Mouse (Mus musculus): ENCODE data around the gene Calm5.
"Not testable (repeated sequence)": the region's sequence is repeated elsewhere in the genome, so short reads cannot be mapped to it uniquely, and the experiment has no call there.

Gene Calm5

DNA sequence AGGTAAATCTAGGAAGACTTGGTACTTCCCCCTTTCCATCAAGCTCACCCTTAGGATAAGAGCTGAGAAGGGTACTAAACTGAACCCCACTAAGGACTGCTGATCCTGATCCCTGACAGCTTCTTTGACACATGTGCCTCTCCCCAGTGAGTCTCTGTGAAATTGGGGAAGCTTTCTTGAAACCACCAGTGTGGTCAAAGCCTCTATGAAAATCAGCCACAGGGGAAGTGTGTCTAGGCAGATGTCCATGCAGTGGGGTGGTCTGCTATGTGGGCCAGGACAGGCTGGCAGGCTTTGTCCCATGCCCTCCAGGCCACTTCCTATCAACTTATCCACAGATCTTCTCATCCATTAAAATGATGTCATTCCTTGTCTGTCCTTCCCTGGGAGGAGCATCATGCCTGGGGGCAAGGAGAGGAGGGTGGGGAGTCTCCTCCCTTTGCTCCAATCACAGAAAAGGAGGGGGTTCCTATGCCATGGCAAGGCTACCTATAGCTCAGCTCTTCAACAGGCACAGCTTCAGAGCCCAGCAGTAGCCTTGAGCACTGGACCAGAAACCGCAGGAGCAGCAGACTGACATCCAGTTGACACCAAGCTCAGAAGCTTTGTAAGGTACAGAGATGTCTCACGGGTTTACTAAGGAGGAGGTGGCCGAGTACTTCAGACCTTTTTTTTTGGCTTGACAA is at the start of gene Calm5:
Calm5 (plus strand) TSS at position 526 of the 686 bp plus-strand sequence.
- not testable (repeated sequence) for DNase-seq (ENCODE audit: low spot score in 2 of 2)

DNA sequence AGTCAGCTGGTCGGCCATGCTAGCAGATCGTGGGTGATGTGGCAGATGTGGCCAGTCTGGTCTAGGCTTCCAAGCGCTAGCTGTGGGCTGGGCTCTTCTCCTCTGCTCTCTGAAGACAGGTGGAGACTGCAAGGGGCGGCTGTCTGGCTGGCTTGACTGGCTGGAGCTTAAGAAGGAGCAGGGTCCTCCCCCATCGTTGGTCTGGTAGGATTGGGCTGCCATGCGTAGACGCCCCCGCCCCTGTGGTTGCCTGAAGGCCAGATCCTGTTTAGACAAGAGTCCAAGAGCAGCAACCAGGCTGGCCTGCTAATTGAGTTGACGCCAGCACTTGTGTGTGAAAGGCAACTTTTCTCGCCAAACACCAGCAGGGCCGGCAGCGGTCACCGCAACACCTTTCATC is 49.8 kb upstream of the Calm5 start, which contains the start of gene Calml3:
Calml3 (minus strand) TSS at position 131 of the 400 bp plus-strand sequence.
- no peak for DNase-seq (ENCODE audit: low spot score in 2 of 2)

DNA sequence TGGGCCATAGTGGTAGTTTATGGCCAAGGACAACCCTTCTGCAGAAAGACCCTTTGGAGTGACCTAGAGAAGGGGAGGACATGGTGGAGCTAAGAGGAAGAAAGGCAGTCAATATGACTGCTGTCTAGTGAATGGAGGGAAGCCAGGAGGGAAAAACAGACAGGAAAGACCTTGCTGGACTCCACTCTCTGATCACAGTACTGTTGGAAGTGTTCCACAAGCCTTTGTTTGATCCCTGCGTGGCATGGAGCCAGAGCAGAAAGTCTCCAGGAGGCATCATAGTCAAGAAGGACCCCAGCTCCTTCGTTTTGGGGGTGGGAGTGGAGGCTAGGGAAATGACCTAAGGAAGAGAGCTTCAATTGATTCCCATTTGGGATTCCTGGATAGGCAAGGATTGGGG is 48.8 kb upstream of the Calm5 start:
- DNase-seq (ENCODE audit: low spot score in 2 of 2) = no peak

DNA sequence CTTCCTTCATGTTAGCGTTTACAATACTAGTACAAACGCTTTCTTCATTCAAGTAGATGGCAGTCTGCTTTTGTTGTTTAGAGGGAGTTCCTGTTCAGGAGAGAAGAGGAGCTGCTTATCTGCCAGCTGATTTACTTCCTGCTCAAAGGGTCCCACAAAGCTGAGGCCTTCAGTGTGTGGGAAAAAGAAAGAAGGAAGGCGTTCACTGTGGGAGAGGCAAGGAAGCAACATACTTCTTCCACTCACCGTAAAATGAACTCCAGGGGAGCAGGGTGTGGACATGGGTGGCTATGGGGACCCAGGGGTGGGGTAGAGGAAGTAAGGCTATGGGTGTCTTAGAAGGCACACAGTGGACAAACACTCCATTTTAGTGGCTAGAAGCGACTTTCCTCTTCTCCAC is 48.3 kb upstream of the Calm5 start:
- no peak for DNase-seq (ENCODE audit: low spot score in 2 of 2)

DNA sequence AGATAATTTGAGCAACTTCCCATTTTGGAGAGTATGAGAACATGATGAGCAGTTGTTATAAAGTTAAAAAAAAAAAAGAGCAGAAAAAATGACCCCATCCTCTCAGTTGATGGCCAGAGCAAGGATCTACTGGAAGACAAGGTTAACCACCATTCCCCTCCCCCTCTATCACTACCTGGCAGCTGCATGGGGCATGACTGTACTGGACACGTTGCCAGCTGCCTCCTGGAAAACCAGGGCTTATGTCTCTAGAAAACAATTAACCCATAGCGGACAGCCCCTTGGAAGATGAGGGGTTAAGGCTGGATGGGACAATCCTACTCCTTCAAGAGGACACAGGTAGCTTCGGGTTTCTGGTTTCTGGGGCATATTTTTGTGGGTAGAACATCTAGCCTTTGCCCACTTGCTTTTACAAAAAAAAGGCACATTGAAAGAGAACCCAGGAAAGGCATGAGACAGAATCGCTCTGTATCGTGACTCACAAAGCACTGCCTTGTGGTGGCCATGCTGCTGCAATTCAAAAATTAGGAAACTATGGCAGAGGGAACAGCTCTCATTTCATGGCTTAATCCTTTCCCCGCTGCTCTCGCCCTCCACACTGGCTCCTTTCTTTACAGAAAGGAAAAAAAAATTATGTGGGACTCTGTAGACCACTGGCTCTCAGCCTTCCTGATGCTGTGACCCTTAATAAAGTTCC is 46.7 kb upstream of the Calm5 start:
- no peak for DNase-seq (ENCODE audit: low spot score in 2 of 2)

DNA sequence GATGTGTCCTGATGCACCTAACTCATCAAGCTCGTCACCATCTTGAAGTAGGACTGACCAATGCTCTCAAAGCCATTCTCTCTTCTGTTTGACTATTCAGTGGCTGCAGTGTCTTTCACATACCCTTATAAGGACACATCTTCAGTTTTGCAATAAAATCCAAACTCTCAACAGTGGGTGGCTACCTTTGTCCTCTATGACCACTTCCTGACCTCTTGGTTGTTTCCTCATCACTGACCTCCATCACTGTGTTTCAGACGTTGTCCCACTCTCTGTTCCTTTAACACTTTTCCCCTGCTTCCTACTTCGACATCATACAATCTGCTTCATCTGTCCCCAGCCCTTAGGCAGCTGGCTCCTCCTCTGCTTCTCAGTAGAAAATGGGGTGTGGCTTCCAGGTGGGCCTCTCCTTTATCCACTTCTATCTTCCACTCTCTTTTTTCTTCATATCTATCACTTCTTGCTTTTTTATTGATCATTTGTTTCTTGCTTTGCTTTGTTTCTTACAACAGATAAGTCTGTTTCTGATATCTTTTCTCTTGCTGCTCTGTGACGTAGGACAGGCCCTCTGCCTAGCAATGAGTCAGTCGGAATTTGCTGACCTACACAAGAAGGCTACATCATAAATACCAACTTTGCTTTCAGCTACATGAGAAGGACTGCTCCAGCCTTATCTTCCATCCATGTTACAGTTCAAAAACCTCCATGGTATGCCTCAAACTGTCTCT is 35.8 kb upstream of the Calm5 start:
- no peak for DNase-seq (ENCODE audit: low spot score in 2 of 2)

DNA sequence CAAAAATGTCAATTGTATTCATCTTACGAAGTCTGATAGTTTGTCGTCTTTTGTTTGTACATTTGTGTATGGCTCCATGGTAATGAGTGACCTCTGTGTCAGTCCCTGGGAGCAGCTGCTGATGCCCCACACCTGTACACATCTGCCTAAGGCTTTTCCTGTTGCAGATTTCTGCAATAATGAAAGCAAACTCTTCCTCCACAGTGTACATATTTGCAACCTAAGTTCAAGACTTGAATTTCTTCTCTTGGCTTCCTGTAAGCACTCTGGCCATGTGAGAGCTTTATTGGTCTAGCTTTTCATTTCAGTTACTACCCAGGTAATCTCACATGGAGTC is 35.3 kb upstream of the Calm5 start:
- DNase-seq (ENCODE audit: low spot score in 2 of 2) = no peak

DNA sequence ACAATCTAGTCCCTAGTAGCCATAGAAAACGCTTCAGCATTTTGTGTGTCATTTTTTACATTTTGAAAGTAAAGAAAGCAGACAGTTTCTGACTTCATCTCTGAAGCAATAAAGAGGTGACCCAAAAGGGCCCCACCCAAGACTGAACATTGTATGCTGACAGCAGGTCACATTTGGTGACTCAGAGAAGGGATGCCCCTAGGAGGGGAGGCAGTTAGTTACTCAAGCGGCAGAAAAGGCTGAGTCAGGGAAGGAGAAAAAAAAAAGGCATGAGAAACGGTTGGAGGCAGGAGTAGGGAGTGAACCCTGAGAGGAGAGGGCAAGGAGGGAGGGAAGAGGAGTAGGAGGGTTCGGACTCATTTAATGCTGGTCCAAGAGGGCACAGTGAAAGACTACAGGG is 31.9 kb upstream of the Calm5 start:
- peak in 1 of 2 experiments; percentile 22 for DNase-seq (ENCODE audit: low spot score in 2 of 2)

DNA sequence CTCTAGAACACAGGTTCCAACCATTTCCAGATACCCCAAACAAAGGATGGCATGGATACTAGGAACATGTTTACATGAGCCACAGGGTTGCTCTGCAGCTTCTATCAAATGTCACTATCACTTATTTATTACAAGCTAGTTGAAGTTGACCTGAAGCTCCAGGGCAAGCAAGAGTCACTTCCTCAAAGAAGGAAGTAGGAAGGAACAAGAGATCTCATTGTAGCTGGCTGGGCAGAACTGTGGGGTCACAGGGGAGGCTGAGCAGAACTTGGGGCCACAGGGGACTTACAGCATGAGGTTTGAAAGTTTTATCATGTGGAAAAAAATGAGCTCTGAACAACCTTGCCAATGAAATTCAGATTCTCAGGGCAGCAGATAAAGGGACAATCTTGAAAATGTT is 28.2 kb upstream of the Calm5 start:
- DNase-seq (ENCODE audit: low spot score in 2 of 2) = peak in 1 of 2 experiments; percentile 44

DNA sequence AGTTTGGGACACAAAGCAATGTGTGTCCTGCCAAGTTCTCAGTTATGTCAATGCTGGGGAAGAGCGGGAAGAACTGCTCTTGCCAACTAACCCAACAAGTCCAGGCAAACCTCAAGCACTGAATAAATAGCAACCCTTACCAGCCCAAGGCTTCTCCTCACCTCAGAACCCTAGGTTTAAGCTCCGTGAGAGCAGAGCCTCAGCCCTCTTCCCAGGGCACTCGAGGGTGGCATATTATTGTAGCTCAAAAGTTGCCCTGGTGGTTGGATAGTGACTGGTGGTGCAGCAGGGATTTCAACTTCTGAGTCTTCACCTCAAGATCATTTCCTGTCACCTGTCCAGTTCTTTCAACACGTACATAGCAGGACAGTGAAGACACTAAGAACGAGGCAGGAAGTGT is 22.4 kb upstream of the Calm5 start:
- DNase-seq (ENCODE audit: low spot score in 2 of 2) = no peak

DNA sequence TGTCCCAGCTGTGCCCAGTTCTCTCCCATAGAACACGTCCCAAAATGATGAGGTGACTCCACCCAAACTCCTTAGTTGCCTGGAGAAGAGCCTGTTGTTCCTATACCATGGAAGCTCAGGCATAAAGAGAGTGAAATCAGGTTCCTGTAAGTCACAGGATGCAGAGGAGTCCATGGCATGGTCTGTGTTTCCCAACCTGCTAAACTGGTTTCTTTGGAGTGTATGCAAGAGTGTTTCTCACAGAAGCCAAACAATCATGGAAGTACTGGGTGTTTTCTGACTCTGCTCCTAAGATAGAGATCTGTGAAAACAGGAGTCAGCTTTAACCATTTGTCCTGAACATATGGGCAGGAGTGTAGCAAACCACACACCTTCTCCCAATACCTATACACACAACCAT is 22.0 kb upstream of the Calm5 start:
- no peak for DNase-seq (ENCODE audit: low spot score in 2 of 2)

DNA sequence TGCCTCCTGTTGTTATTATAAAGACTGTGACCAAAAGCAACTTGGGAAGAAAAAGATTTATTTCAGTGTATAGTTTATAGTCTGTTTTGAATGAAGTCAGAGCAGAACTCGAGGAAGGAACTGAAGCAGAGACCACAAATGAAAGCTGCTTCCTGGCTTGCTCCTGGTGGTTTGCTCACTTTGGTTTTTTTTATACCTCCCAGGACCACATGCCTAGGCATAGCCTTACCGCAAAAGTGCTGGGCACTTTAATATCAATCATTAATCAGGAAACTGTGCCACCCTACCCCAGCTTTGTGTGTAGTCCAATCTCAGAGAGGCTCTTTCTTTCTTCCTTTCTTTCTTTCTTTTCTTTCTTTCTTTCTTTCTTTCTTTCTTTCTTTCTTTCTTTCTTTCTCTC is 21.5 kb upstream of the Calm5 start:
- DNase-seq (ENCODE audit: low spot score in 2 of 2) = no peak

DNA sequence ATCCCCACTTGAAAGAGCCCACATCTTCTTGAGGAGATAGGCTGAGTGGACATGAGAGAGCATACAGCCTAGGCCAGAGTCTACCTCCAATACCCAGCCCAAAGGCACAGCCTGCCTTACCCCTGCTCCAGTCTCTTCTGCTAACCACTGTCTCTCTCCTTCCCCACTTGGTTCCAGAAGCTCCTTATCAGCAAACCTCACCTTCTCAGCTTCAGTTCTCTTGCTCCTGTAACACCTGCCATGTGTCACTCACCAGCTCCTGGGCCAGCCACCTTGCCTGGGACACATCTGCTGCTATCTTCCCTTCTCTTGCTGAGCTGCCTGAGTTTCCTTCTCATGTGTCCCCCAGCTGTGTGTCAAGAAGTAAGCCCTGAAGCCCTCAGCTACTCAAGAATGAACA is 20.3 kb upstream of the Calm5 start:
- not testable (repeated sequence) for DNase-seq (ENCODE audit: low spot score in 2 of 2)

DNA sequence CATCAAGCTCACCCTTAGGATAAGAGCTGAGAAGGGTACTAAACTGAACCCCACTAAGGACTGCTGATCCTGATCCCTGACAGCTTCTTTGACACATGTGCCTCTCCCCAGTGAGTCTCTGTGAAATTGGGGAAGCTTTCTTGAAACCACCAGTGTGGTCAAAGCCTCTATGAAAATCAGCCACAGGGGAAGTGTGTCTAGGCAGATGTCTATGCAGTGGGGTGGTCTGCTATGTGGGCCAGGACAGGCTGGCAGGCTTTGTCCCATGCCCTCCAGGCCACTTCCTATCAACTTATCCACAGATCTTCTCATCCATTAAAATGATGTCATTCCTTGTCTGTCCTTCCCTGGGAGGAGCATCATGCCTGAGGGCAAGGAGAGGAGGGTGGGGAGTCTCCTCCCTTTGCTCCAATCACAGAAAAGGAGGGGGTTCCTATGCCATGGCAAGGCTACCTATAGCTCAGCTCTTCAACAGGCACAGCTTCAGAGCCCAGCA is 16.6 kb upstream of the Calm5 start, which contains the start of gene Calm4:
Calm4 (plus strand) TSS at position 446 of the 496 bp plus-strand sequence.
- not testable (repeated sequence) for DNase-seq (ENCODE audit: low spot score in 2 of 2)

DNA sequence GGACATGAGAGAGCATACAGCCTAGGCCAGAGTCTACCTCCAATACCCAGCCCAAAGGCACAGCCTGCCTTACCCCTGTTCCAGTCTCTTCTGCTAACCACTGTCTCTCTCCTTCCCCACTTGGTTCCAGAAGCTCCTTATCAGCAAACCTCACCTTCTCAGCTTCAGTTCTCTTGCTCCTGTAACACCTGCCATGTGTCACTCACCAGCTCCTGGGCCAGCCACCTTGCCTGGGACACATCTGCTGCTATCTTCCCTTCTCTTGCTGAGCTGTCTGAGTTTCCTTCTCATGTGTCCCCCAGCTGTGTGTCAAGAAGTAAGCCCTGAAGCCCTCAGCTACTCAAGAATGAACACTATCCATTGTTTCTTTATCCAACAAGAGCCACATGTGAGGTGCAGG is 13.3 kb upstream of the Calm5 start:
- not testable (repeated sequence) for DNase-seq (ENCODE audit: low spot score in 2 of 2)

DNA sequence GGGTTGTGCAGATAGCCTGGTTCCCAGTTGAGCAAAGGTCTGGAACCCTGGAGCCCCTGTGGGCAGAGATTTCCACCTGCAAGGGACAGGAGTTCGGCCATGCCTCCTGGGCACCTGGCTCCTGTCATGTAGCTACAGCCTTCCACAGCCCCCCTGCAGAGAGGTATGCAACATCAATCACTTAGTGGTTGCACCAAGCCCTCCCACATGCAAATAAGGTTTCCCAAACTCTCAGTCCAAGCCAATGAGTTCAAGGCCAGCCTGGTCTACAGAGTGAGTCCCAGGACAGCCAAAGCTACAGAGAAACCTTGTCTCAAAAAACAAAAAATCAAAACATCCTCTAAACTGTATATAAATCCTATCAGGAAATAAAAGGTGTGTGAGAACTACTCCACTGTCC is 3.6 kb upstream of the Calm5 start:
- no peak for DNase-seq (ENCODE audit: low spot score in 2 of 2)

DNA sequence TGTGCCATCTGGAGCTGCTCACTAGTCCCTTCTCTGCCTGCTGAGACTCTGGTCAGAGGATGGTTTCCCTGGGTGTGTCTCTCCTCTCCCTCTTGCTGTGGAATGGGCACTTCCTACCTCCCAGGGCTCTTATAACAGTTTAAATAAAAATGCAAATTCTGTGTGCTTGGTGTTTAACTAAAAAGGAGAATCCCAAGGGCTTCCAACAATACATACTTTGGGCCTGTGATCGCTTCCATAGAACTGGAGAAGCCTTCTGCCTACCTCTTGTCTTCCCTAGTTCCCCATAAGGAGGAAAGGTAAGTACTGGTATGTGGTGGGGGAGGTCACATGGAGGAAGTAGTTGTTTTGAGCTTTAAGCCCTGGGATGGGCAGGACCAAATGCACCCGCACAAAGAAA is 883 bp downstream of the Calm5 start:
- DNase-seq (ENCODE audit: low spot score in 2 of 2) = peak in 1 of 2 experiments; percentile 9

DNA sequence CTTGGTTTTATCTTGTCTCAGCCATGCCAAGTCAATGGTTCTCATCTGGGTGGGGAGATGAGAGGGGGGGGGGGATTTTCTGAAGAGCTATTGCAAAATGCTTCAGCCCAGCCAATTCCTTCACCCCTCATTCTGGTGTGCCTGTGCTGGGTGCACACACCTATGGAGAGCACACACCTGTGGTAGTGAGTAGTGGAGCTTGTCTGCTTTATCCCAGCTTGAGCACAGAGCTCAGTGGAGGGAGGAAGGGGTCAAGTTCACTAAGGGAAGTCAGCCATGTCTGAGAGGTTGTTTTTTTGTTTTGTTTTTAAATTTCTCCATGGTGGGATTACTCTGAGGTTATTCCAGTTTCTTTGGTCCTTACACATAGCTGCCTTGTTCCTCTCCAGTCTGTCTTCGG is 2.3 kb downstream of the Calm5 start:
- DNase-seq (ENCODE audit: low spot score in 2 of 2) = no peak

DNA sequence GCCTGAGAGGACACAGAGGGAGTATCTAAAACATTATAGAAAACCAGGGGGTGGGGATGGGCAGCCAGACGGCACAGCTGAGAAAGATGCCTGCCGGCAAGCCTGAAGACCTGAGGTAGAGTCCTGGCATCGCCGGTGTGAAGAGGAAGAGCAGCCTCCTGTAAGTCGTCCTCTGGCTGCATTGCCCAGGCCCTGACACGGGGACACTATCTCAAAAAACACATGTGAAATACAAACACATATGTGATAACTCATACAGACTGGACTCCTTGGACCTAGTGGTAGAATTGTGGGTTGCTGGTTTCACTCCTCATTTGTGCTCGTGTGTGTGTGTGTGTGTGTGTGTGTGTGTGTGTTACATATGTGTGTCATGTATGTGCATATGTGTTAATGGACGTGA is 7.3 kb downstream of the Calm5 start:
- DNase-seq (ENCODE audit: low spot score in 2 of 2) = peak; percentile 32 to 53

DNA sequence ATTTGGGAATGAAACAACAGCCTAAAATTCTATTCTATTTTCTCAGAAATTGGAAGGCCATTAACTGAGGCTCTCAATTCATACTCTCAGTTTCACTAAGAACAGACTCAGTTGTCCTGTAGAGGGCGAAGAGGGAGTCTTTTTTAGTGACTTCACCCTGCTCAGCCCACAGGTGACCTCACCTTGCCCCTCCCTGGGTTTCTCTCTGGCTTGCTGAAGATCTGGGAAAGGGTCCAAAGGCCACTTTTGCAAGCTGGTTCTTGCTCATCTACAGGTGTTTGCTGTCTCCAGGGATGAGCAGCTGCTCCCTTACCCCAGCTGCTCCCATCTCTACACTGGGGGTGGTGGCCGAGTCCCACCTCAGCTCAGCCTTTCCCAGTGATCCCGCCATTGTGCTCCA is 8.4 kb downstream of the Calm5 start:
- DNase-seq (ENCODE audit: low spot score in 2 of 2) = peak in 1 of 2 experiments; percentile 13

DNA sequence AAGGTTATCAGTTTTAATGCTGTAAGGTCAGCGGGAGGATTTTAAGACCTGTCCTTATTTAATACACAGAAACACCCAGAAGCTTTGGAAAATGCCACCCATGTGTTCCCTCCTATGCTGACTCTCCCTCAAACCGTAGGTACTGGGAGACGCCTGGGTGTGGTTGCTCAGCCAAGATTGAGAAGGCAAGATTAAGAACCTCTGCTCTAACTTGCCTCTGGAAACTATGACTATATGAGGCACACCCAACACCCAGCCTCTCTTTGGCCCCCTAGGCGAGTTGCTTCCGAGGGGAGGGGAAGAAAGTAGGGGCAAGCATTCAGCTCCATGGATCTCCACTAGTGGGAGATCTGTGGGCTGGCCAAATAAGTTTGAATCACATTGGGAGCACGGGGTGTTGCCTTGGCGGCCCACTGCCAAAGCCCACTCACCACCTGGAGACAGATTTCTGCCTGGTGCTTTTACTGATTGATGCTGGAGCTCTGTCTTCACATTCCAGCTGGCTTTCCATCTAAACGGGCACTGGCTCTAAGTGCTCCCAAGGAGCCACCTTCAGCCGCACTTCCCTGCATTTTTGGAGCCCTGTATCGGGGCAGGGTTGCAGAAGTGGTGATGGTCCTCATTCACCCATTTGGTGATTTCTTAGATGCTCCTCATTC is 9.1 kb downstream of the Calm5 start:
- DNase-seq (ENCODE audit: low spot score in 2 of 2) = peak in 1 of 2 experiments; percentile 41

Measured in spleen, postnatal 4 days (tissue).